Mouse (Mus musculus): ENCODE measurements around the gene Crtac1. TPM values are rescaled to one million over a fixed set of nuclear protein-coding genes. Genes with fewer than 3 reads are reported as not detected.

The Crtac1 gene
- total RNA-seq, 1 experiment from 2014 or later = 0.64 TPM

GRCm38 (mm10) chr19:42328160-42328559 is 103.4 kb downstream of the Crtac1 start:
- DNase-seq = no peak

GRCm38 (mm10) chr19:42325894-42326293 is 105.7 kb downstream of the Crtac1 start:
- peak; percentile 74 for DNase-seq

GRCm38 (mm10) chr19:42322357-42323090 is 109.1 kb downstream of the Crtac1 start:
- DNase-seq = no peak

- DNase-seq = no peak
Observed at GRCm38 (mm10) chr19:42321936-42322335, 109.6 kb downstream of the Crtac1 start.

- DNase-seq = no peak
Observed at GRCm38 (mm10) chr19:42317648-42318425, 113.7 kb downstream of the Crtac1 start.

- DNase-seq = no peak
Observed at GRCm38 (mm10) chr19:42316998-42317397, 114.6 kb downstream of the Crtac1 start.

- DNase-seq = peak; percentile 28
Observed at GRCm38 (mm10) chr19:42316525-42316924, 115.1 kb downstream of the Crtac1 start.

GRCm38 (mm10) chr19:42315914-42316313 is 115.7 kb downstream of the Crtac1 start:
- peak; percentile 77 for DNase-seq

GRCm38 (mm10) chr19:42315070-42315679 is 116.4 kb downstream of the Crtac1 start:
- DNase-seq = no peak

- no peak for DNase-seq
Observed at GRCm38 (mm10) chr19:42312191-42312590, 119.4 kb downstream of the Crtac1 start.

GRCm38 (mm10) chr19:42311332-42311731 is 120.3 kb downstream of the Crtac1 start:
- no peak for DNase-seq

- DNase-seq = no peak
Observed at GRCm38 (mm10) chr19:42308931-42309330, 122.7 kb downstream of the Crtac1 start.

- no peak for DNase-seq
Observed at GRCm38 (mm10) chr19:42307019-42307418, 124.6 kb downstream of the Crtac1 start.

- no peak for DNase-seq
Observed at GRCm38 (mm10) chr19:42306202-42306601, 125.4 kb downstream of the Crtac1 start.

GRCm38 (mm10) chr19:42305746-42306145 is 125.8 kb downstream of the Crtac1 start:
- no peak for DNase-seq

GRCm38 (mm10) chr19:42304506-42304905 is 127.1 kb downstream of the Crtac1 start:
- DNase-seq = no peak

- no peak for DNase-seq
Observed at GRCm38 (mm10) chr19:42303210-42303813, 128.3 kb downstream of the Crtac1 start.

- no peak for DNase-seq
Observed at GRCm38 (mm10) chr19:42293216-42293615, 138.4 kb downstream of the Crtac1 start.

- no peak for DNase-seq
Observed at GRCm38 (mm10) chr19:42292106-42292505, 139.5 kb downstream of the Crtac1 start.

GRCm38 (mm10) chr19:42290954-42291661 is 140.5 kb downstream of the Crtac1 start:
- no peak for DNase-seq

- no peak for DNase-seq
Observed at GRCm38 (mm10) chr19:42288361-42288760, 143.2 kb downstream of the Crtac1 start.

GRCm38 (mm10) chr19:42284178-42284577 is 147.4 kb downstream of the Crtac1 start:
- no peak for DNase-seq
